Mouse (Mus musculus): ENCODE measurements at regions not wholly inside any gene's neighbourhood (a gene's known extent, or its start where the extent isn't known, plus 50 kb on each side); places are given as distances from the start of the nearest gene placed in this dataset.

DNA sequence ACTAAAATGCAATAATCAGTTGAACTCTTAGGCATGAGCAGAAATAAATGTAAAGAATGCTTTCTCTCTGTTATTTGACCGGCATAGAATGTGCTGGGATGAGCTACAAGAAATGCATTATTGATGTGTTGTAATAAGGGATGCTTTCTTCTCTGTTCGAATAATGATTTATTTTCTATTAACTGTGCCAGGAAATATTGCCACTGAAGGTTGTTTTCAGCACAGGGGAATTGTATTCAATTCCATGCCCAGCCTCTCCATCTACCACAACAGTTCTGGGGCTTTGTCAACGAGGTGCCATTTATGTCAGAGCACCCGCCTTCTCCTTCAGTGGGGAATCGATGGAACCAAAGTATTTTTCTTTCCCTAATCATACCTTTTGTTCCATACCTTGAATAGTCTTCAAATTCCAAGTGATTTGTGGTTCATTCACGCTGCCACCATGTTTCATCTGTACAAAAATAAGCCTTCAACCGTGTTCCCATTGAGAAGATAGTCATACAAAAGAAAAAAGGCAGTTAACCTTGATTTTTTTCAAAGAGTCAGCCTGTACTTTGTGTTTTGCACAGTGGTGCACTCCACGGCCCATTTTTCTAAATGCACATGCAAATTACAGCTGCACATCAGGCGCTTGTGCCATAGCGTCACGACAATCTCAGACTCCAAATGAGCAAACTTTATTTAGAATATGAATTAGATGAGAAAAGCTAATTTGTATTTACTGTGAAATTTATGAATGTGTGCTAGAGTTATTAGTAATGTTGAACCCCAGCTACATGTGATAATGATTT lies 65.1 kb upstream of the Gpr141 start:
- DNase-seq (ENCODE audit: low spot score in 2 of 2), result no peak

DNA sequence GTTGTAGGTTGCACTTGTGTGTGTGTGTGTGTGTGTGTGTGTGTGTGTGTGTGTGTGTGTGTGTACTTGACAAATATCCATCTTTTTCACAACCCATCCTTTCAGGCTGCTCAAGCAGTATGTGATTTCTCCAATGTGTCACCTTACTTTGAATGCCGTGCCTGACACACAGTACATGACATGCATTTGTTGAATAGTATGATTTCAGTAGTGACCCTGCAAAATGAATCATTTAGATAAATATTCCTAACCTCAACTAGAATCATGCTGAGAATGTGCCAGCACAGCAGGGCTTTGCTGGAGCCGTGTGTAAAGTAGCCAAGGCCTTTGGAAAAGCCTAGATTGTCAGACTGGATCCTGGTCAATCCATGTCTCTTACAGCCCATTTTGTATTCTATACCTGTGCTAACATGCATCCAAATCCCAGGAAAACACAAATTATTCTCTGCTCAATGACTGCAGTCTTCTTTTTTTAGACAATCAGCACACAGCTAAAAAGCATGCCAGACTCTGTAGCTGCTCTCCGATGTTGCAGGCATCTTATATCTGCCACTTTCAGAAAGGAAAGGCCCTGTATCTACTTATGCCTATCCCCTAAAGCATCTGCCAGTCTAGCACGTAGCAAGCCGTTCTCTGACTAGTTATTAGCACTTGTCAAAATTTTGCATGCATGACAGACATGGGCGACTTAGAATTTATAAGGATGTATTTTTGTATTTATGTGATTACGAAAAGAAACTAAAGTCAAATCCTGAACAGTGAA lies 60.0 kb upstream of the Gpr141 start:
- no peak for DNase-seq (ENCODE audit: low spot score in 2 of 2)

DNA sequence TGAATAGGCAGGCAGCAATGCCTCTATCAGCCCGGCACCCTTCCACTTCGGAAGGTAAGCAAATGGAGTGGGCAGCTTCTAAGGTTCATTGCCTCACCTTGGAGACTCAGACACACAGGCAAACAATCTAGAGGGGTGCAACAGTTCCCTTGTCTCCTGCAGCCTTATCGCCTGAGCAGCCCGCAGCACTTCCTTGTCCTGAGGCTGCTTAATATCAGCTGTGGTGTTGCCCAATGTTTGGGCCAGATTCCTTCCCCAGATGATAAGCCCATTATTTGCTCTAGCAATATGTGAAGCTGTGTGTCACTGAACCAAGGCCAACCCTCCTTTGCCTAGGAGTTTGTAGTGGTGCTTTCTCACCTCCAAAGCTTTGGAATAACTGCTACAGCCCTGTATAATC lies 58.8 kb upstream of the Gpr141 start:
- peak; percentile 2 to 17 for DNase-seq (ENCODE audit: low spot score in 2 of 2)

DNA sequence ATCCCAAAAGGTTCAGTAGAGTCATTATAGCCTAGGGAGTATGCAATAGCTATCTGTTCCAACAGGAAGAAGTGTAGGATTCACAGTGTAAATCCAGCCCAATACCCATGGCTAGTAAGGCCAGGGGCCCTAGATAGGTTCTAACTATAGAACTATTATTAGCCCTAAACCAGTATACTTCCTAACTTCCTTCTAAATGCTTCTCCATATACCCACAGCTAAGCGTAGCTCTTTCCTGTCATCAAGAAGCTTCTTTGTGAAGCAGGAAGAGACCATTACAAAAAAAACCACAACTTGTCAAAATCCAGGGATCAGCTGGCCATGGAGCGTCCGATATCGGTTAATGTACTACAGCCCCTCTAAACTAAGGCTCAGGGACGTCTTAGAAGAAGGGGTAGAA lies 57.7 kb upstream of the Gpr141 start:
- no peak for DNase-seq (ENCODE audit: low spot score in 2 of 2)

DNA sequence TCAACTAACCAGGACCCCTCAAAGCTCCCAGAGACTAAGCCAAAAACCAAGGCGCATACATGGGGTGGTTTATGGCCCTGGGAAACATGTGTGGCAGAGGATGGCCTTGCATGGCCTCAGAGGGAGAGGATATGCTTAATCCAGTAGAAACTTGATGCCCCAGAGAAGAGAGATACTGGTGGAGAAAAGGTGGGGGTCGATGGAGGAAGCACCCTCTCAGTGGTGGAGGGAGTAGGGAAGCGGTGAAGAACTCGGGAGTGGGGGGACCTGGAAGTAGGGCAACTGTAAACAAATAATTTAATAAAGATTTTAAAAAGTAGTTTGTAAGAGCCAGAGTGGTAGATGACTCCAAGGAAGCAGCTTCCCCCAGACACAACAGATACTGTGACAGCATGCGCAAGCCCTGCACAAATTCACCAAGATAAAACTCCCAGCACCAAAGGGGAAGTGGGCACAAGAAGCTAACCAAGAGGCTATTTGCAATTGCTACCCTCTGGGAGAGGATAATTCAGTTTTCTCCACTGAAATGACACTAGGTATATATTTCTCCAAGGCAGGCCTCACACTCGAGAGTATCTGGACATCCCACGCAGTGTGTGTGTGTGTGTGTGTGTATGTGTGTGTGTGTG lies 50.7 kb upstream of the Gpr141 start:
- DNase-seq (ENCODE audit: low spot score in 2 of 2), result no peak
